Mouse (Mus musculus) forebrain, postnatal 0 days (tissue): ENCODE data around the gene Espl1. TPM values are rescaled to one million over a fixed set of nuclear protein-coding genes. Genes with fewer than 3 reads are reported as not detected.

Source experiments
- ATAC-seq: fragments of 200-750 bp; cut with Nextera tagmentation; 2 replicates; pipeline ENCODE4 v1.8.0; 2017; ENCODE audit warnings: mild to moderate bottlenecking, moderate library complexity
- DNase-seq: peaks from one replicate; pipeline ENCODE4 v3.0.0-alpha.2; 2015
- H3K27ac ChIP-seq: fragments of 300-500 bp; sonication (generic); 2 replicates; pipeline ENCODE4 v1.5.1; 2014; ENCODE audit warnings: low read depth, mild to moderate bottlenecking, antibody characterized with exemption, low read length, moderate library complexity, mixed read lengths
- H3K27me3 ChIP-seq: fragments of 300-500 bp; sonication (generic); 2 replicates; pipeline ENCODE4 v1.6.1; 2014; ENCODE audit warnings: mild to moderate bottlenecking, low read length, mixed read lengths; ENCODE audit not compliant: insufficient read depth
- H3K36me3 ChIP-seq: fragments of 300-500 bp; sonication (generic); 2 replicates; pipeline ENCODE4 v1.6.1; 2014; ENCODE audit warnings: mild to moderate bottlenecking, moderate library complexity; ENCODE audit not compliant: insufficient read depth
- H3K4me1 ChIP-seq: fragments of 300-500 bp; sonication (generic); 2 replicates; pipeline ENCODE4 v1.6.1; 2014; ENCODE audit warnings: antibody characterized with exemption; ENCODE audit not compliant: insufficient read depth
- H3K4me2 ChIP-seq: fragments of 300-500 bp; sonication (generic); 2 replicates; pipeline ENCODE4 v1.6.1; 2014; ENCODE audit warnings: low read depth, mild to moderate bottlenecking, moderate library complexity
- H3K4me3 ChIP-seq: fragments of 300-500 bp; sonication (generic); 2 replicates; pipeline ENCODE4 v1.5.1; 2014; ENCODE audit warnings: low read depth, low read length, mixed read lengths
- H3K9ac ChIP-seq: fragments of 300-500 bp; sonication (generic); 2 replicates; pipeline ENCODE4 v1.6.1; 2014; ENCODE audit warnings: mild to moderate bottlenecking
- H3K9me3 ChIP-seq: fragments of 300-500 bp; sonication (generic); 2 replicates; pipeline ENCODE4 v1.6.1; 2016; ENCODE audit warnings: low read length
- CTCF ChIP-seq: sonication (generic); IDR thresholded peaks from 2 replicates; pipeline ENCODE4 v1.5.1; 2016; ENCODE audit warnings: antibody characterized with exemption, control low read depth, low read depth
- WGBS: fragments of 180-500 bp; shearing (Covaris S2); extraction: QIAGEN DNeasy Blood & Tissue Kit; methylation state at CpG from one replicate; pipeline ENCODE4 v1.1.7; 2014; 5-methylcytosine and 5-hydroxymethylcytosine counted together
- polyA plus RNA-seq: library from polyadenylated mRNA; unstranded; fragments of >200 nt; fragmentation: Nextera tagmentation; extraction: Ambion mirVana; gene quantifications from 2 replicates; pipeline ENCODE4 v1.2.1, GENCODE M21; 2015
- total RNA-seq: library from RNA; depleted of rRNA; stranded (reverse); fragments of >200 nt; gene quantifications from 2 replicates; pipeline ENCODE4 v1.2.3, GENCODE M21; 2014

Gene Espl1
- total and polyA plus RNA-seq, 2 experiments from 2014 or later: 1.5 to 9.6 TPM

DNA sequence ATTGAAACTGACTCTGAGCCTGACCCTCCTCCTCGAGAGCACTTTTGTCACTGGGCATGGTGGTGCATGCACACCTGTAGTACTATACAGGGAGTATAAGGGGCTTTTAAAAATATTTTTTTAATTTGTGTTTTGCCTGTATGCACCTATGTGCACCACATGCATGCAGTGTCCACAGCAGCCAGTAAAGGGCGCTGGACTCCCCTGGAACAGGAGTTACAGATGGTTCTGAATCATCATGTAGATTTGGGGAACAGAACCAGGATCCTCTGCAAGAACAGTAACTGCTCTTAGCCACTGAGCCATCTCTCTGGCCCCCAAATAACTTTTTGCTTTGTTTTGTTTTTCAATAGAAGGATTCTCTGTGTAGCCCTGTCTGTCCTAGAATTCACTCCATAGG is 56.1 kb downstream of the Espl1 start:
- no peak overlapping the region for H3K27ac ChIP-seq
- H3K9me3 ChIP-seq: no peaks in the 10 kb centered on the region
- H3K27me3 ChIP-seq: peaks cover 12% of the 10 kb centered on the region
- TF ChIP-seq CTCF: no peak
- H3K4me1 ChIP-seq: peaks cover 4% of the 10 kb centered on the region; the same call in 1 of the 2 replicates
- no peak overlapping the region for H3K4me3 ChIP-seq
- DNase-seq (no peak), ATAC-seq (no peak)
- no peaks in the 10 kb centered on the region for H3K36me3 ChIP-seq
- no peak overlapping the region for H3K4me2 ChIP-seq
- no peak overlapping the region for H3K9ac ChIP-seq
- WGBS: 65% methylated on average over 2 of the region's 2 CpGs

DNA sequence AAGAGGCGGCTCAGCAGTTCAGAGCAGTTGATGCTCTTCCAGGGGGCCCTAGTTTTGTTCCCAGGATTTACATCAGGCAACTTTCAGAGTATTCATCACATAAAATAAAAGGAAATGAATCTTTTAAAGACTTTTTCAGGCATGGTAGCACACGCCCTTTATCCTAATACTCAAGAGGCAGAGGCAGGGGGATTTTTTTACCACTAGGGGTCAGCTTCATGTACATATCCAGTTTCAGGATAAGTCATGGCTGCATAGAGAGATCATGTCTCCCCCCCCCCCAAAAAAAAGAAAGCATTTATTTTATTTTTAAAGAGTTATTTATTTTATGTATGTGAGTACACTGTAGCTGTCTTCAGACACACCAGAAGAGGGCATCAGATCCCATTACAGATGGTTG is 57.9 kb downstream of the Espl1 start:
- WGBS: 83% methylated on average over 2 of the region's 2 CpGs
- peaks cover 4% of the 10 kb centered on the region; the same call in 1 of the 2 replicates for H3K4me1 ChIP-seq
- no peak overlapping the region for H3K27ac ChIP-seq
- no peak overlapping the region for H3K4me2 ChIP-seq
- H3K4me3 ChIP-seq: no peak overlapping the region
- TF ChIP-seq CTCF: no peak
- DNase-seq: no peak
- no peaks in the 10 kb centered on the region for H3K36me3 ChIP-seq
- peaks cover 28% of the 10 kb centered on the region for H3K27me3 ChIP-seq
- H3K9ac ChIP-seq: no peak overlapping the region
- H3K9me3 ChIP-seq: no peaks in the 10 kb centered on the region
- no peak for ATAC-seq

GRCm38 (mm10) chr15:102355134-102355870 is 59.2 kb downstream of the Espl1 start:
- peak overlapping the region; percentile 94 for H3K4me2 ChIP-seq
- peak overlapping the region; percentile 62 for H3K27ac ChIP-seq
- H3K27me3 ChIP-seq: peaks cover 29% of the 10 kb centered on the region
- peak overlapping the region; percentile 66 for H3K9ac ChIP-seq
- no peaks in the 10 kb centered on the region for H3K36me3 ChIP-seq
- peak overlapping the region; percentile 50 for H3K4me3 ChIP-seq
- H3K9me3 ChIP-seq: no peaks in the 10 kb centered on the region
- peak; percentile 47 for TF ChIP-seq CTCF
- H3K4me1 ChIP-seq: peaks cover 4% of the 10 kb centered on the region; the same call in 1 of the 2 replicates
- WGBS: under 1% methylated on average over 47 of the region's 49 CpGs
- peak; percentile 57 for DNase-seq
- ATAC-seq: peak; percentile 55

- 3% methylated on average over 38 of the region's 38 CpGs for WGBS
- ATAC-seq (peak; percentile 46), DNase-seq (peak; percentile 26)
- Histone ChIP-seq H3K9ac (peak overlapping the region; percentile 66), H3K9me3 (no peaks in the 10 kb centered on the region), H3K27ac (peak overlapping the region; percentile 62), H3K27me3 (peaks cover 29% of the 10 kb centered on the region), H3K4me2 (peak overlapping the region; percentile 94), H3K36me3 (no peaks in the 10 kb centered on the region), H3K4me1 (peaks cover 3% of the 10 kb centered on the region; the same call in 1 of the 2 replicates), H3K4me3 (peak overlapping the region; percentile 50)
- TF ChIP-seq CTCF: peak; percentile 17; the same call in 1 of the 2 replicates
These were observed 59.9 kb downstream of the Espl1 start for GRCm38 (mm10) chr15:102355871-102356441.

- Histone ChIP-seq H3K27ac (no peak overlapping the region), H3K4me2 (0 out of 2 replicates have a peak overlapping the region, but pooled peaks have one; percentile 94), H3K4me3 (no peak overlapping the region), H3K27me3 (peaks cover 29% of the 10 kb centered on the region), H3K4me1 (no peaks in the 10 kb centered on the region), H3K9ac (no peak overlapping the region), H3K9me3 (no peaks in the 10 kb centered on the region), H3K36me3 (no peaks in the 10 kb centered on the region)
- TF ChIP-seq CTCF: no peak
- no peak for DNase-seq
- no peak for ATAC-seq
- 43% methylated on average over 16 of the region's 16 CpGs for WGBS
These were observed 60.6 kb downstream of the Espl1 start for GRCm38 (mm10) chr15:102356501-102357325.

DNA sequence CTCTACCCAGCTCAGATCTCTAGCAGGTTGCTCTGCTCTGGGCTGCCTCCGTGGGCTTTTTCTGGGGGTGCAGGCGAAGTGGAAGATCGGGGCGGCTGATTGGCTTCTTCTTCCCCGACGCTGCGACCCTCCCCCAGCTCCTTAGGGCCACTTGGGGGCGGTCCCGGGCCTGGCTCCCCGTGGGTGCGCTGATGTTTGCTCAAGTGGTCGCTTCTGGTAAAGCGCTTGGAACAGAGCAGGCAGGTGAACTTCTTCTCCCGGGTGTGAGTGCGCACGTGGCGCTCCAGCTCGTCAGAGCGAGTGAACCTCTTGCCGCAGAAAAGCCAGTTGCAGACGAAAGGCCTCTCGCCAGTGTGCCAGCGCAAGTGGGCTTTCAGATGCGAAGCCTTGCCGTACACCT is 62.1 kb downstream of the Espl1 start:
- H3K36me3 ChIP-seq: no peaks in the 10 kb centered on the region
- H3K27me3 ChIP-seq: peaks cover 29% of the 10 kb centered on the region
- TF ChIP-seq CTCF: peak; percentile 33; the same call in 1 of the 2 replicates
- DNase-seq (no peak), ATAC-seq (peak; percentile 15; the same call in 1 of the 2 replicates)
- H3K9ac ChIP-seq: no peak overlapping the region
- H3K4me3 ChIP-seq: no peak overlapping the region
- no peaks in the 10 kb centered on the region for H3K9me3 ChIP-seq
- 2% methylated on average over 25 of the region's 25 CpGs for WGBS
- peak overlapping the region; percentile 23; the same call in 1 of the 2 replicates for H3K4me2 ChIP-seq
- no peaks in the 10 kb centered on the region for H3K4me1 ChIP-seq
- H3K27ac ChIP-seq: no peak overlapping the region
